Mouse (Mus musculus) liver, embryonic 14.5 days (tissue): Measurements from ENCODE around the gene Cep63. TPM values are rescaled to one million over a fixed set of nuclear protein-coding genes. Genes with fewer than 3 reads are reported as not detected.

Experiments used
- ATAC-seq: fragments of 200-750 bp; cut with Nextera tagmentation; 2 replicates; pipeline ENCODE4 v1.8.0; 2017; ENCODE audit warnings: moderate number of reproducible peaks, mild to moderate bottlenecking, moderate library complexity; ENCODE audit not compliant: insufficient read depth
- DNase-seq, 3 experiments: peaks; one replicate each; pipeline ENCODE4 v3.0.0-alpha.2; 2012 to 2013; ENCODE audit warnings: low read depth in 3 of 3, low spot score in 3 of 3
- H3K27ac ChIP-seq: fragments of 300-500 bp; sonication (generic); 2 replicates; pipeline ENCODE4 v1.5.1; 2014; ENCODE audit warnings: moderate library complexity, mild to moderate bottlenecking, control low read depth, inconsistent platforms
- H3K27me3 ChIP-seq: fragments of 300-500 bp; sonication (generic); 2 replicates; pipeline ENCODE4 v1.6.1; 2014; ENCODE audit warnings: mild to moderate bottlenecking, low read length, moderate library complexity; ENCODE audit not compliant: control insufficient read depth, insufficient read depth
- H3K36me3 ChIP-seq: fragments of 300-500 bp; sonication (generic); replicated peaks from 2 replicates; pipeline ENCODE4 v1.6.1; 2014; ENCODE audit warnings: low read depth; ENCODE audit not compliant: control insufficient read depth, insufficient read depth
- H3K4me1 ChIP-seq, 2 experiments: fragments of 200-500 bp in 1 of 2; fragments of 300-500 bp in 1 of 2; sonication (generic) in 1 of 2; replicated peaks; 2 replicates each; pipeline ENCODE4 v1.6.1; 2012 to 2014; ENCODE audit warnings: antibody characterized with exemption in 1 of 2, inconsistent platforms in 1 of 2, low read length in 1 of 2; ENCODE audit not compliant: control insufficient read depth in 2 of 2, insufficient read depth in 2 of 2
- H3K4me2 ChIP-seq: fragments of 300-500 bp; sonication (generic); 2 replicates; pipeline ENCODE4 v1.6.1; 2014; ENCODE audit warnings: low read depth, mild to moderate bottlenecking, control low read depth, moderate library complexity
- H3K4me3 ChIP-seq, 2 experiments: fragments of 200-500 bp in 1 of 2; fragments of 300-500 bp in 1 of 2; sonication (generic) in 1 of 2; 2 replicates each; pipeline ENCODE4 v1.5.1; 2012 to 2014; ENCODE audit warnings: low read depth in 2 of 2, low read length in 2 of 2, mild to moderate bottlenecking in 2 of 2, control low read depth in 1 of 2, inconsistent platforms in 1 of 2, moderate library complexity in 1 of 2; ENCODE audit not compliant: insufficient read depth in 1 of 2
- H3K9ac ChIP-seq: fragments of 300-500 bp; sonication (generic); replicated peaks from 2 replicates; pipeline ENCODE4 v1.6.1; 2014; ENCODE audit warnings: mild to moderate bottlenecking, control low read depth, moderate library complexity
- H3K9me3 ChIP-seq: fragments of 300-500 bp; sonication (generic); 2 replicates; pipeline ENCODE4 v1.6.1; 2016; ENCODE audit warnings: low read length, mixed read lengths; ENCODE audit not compliant: control insufficient read depth
- CTCF ChIP-seq: IDR thresholded peaks from 2 replicates; pipeline ENCODE4 v1.5.1; 2016; ENCODE audit warnings: antibody characterized with exemption, low read depth, control low read depth
- EP300 ChIP-seq: IDR thresholded peaks from 2 replicates; pipeline ENCODE4 v1.6.1; 2016; ENCODE audit warnings: antibody characterized with exemption, low read depth
- WGBS: fragments of 180-500 bp; shearing (Covaris S2); extraction: QIAGEN DNeasy Blood & Tissue Kit; methylation state at CpG from one replicate; pipeline ENCODE4 v1.1.7; 2014; ENCODE audit not compliant: insufficient replicate concordance; 5-methylcytosine and 5-hydroxymethylcytosine counted together
- polyA plus RNA-seq, 2 experiments: library from polyadenylated mRNA; depleted of rRNA in 1 of 2; stranded (reverse) in 1 of 2; unstranded in 1 of 2; fragments of >200 nt; fragmentation: Nextera tagmentation in 1 of 2; extraction: Ambion mirVana in 1 of 2; gene quantifications; 2 replicates each; pipeline versions ENCODE4 v1.2.1 to v1.2.3; 2012 to 2014

Cep63 gene
- polyA plus RNA-seq, 2 experiments, result 5.7 to 16.7 TPM

GRCm38 (mm10) chr9:102632173-102632572 lies 5.8 kb upstream of the Cep63 start:
- no peak for ATAC-seq

GRCm38 (mm10) chr9:102631589-102632147 lies 5.3 kb upstream of the Cep63 start:
- H3K9ac ChIP-seq, result no peak overlapping the region
- no peak overlapping the region for H3K27ac ChIP-seq
- WGBS, result 32% methylated on average over 2 of the region's 2 CpGs
- peaks cover 8 to 15% of the 10 kb centered on the region in 2 experiments for H3K4me1 ChIP-seq
- no peaks in the 10 kb centered on the region for H3K36me3 ChIP-seq
- TF ChIP-seq CTCF (no peak), EP300 (no peak)
- no peak for ATAC-seq
- H3K4me2 ChIP-seq, result no peak overlapping the region
- no peak for DNase-seq
- no peak overlapping the region for H3K4me3 ChIP-seq
- no peaks in the 10 kb centered on the region for H3K9me3 ChIP-seq
- H3K27me3 ChIP-seq, result no peaks in the 10 kb centered on the region

More at GRCm38 (mm10) chr9:102632173-102632572, 5.8 kb upstream of the Cep63 start:
- Histone ChIP-seq H3K9me3 (no peaks in the 10 kb centered on the region), H3K9ac (no peak overlapping the region), H3K4me3 (no peak overlapping the region), H3K36me3 (no peaks in the 10 kb centered on the region), H3K4me2 (no peak overlapping the region), H3K27ac (no peak overlapping the region), H3K4me1 (peaks cover 8 to 11% of the 10 kb centered on the region in 2 experiments), H3K27me3 (no peaks in the 10 kb centered on the region)
- TF ChIP-seq CTCF (no peak), EP300 (no peak)
- no peak for DNase-seq
- whole genome bisulfite sequencing, result 82% methylated on average over 4 of the region's 4 CpGs

- Histone ChIP-seq H3K4me2 (no peak overlapping the region), H3K9ac (no peak overlapping the region), H3K4me3 (no peak overlapping the region), H3K4me1 (peaks cover 12 to 22% of the 10 kb centered on the region in 2 experiments), H3K36me3 (no peaks in the 10 kb centered on the region), H3K9me3 (no peaks in the 10 kb centered on the region), H3K27me3 (no peaks in the 10 kb centered on the region), H3K27ac (no peak overlapping the region)
- WGBS, result 41% methylated on average over 7 of the region's 7 CpGs
- ATAC-seq (no peak), DNase-seq (no peak)
- TF ChIP-seq EP300 (no peak), CTCF (no peak)
Observed at GRCm38 (mm10) chr9:102629052-102629451, 2.7 kb upstream of the Cep63 start.

GRCm38 (mm10) chr9:102627442-102627841 lies 1.1 kb upstream of the Cep63 start:
- no peaks in the 10 kb centered on the region for H3K36me3 ChIP-seq
- TF ChIP-seq CTCF, result no peak
- no peak for TF ChIP-seq EP300
- H3K9me3 ChIP-seq, result no peaks in the 10 kb centered on the region
- no peak overlapping the region for H3K27ac ChIP-seq
- peak overlapping the region; percentile 72 for H3K9ac ChIP-seq
- H3K27me3 ChIP-seq, result no peaks in the 10 kb centered on the region
- no peak for ATAC-seq
- peak overlapping the region; percentile 79 to 99 for H3K4me3 ChIP-seq
- DNase-seq, result no peak
- 75% methylated on average over 7 of the region's 7 CpGs for WGBS
- H3K4me2 ChIP-seq, result peak overlapping the region; percentile 69
- peaks cover 12 to 30% of the 10 kb centered on the region in 2 experiments for H3K4me1 ChIP-seq

- H3K27me3 ChIP-seq, result no peaks in the 10 kb centered on the region
- no peaks in the 10 kb centered on the region for H3K9me3 ChIP-seq
- no peak for TF ChIP-seq CTCF
- no peak for TF ChIP-seq EP300
- no peaks in the 10 kb centered on the region for H3K36me3 ChIP-seq
- peak overlapping the region; percentile 69 for H3K4me2 ChIP-seq
- peak overlapping the region; percentile 15 for H3K27ac ChIP-seq
- peak overlapping the region; percentile 79 to 99 for H3K4me3 ChIP-seq
- ATAC-seq (no peak), DNase-seq (no peak)
- H3K9ac ChIP-seq, result peak overlapping the region; percentile 72
- WGBS, result under 1% methylated on average over 9 of the region's 9 CpGs
- peaks cover 12 to 30% of the 10 kb centered on the region in 2 experiments for H3K4me1 ChIP-seq
Observed at GRCm38 (mm10) chr9:102626839-102627225, 498 bp upstream of the Cep63 start.
